Mouse (Mus musculus): Measurements from ENCODE around the gene Map2k4. TPM values are rescaled to one million over a fixed set of nuclear protein-coding genes. Genes with fewer than 3 reads are reported as not detected.
A peak's percentile ranks its signal among the peaks of the same experiment; 100 is the strongest.

Map2k4 gene
- polyA plus RNA-seq (2014; fragmentation: Nextera tagmentation; extraction: Ambion mirVana): 82.7 and 87.7 TPM in 2 replicates

DNA sequence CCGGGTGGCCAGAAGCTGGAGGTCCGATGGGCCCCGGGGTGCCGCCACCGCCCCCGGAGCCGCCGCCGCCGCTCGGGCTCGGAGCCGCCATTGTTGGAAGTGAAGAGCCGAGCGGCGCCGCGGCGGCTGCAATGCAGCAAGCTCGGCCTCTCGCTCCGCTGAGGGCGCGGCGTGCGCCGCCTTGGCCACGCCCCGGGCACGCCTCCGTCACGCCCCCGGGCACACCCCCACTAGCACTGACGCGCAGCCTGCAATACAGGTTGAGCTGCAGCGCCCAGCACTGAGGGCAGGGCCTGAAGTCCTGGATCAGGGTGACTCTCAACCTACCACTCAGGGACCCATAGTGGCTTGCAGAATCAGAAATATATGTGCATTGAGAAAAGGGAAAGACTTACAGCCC, at the start of gene Map2k4:
Gene Map2k4, minus strand, starts transcription at position 144 of the 400 bp plus-strand sequence.
- peak; percentile 96 for DNase-seq (ENCODE audit: low spot score)
- H3K4me2 ChIP-seq (replicated peaks; ENCODE audit: low read depth, low read length): peak within 1 kb of the TSS; percentile 68
- H3K9ac ChIP-seq (ENCODE audit: low read depth, low read length): peak within 1 kb of the TSS; percentile 98
- H3K27me3 ChIP-seq (ENCODE audit: control insufficient read depth, insufficient read depth, low read length): no peaks in the 10 kb centered on the region
- H3K36me3 ChIP-seq (ENCODE audit: control insufficient read depth, insufficient read depth, low read length): no peaks in the 10 kb centered on the region
- H3K4me1 ChIP-seq (replicated peaks; ENCODE audit: control insufficient read depth, insufficient read depth, low read length): no peaks in the 10 kb centered on the region; the same call in 1 of the 2 replicates
- peak within 1 kb of the TSS; percentile 89 for H3K27ac ChIP-seq (ENCODE audit: low read depth, low read length)
- H3K4me3 ChIP-seq (ENCODE audit: low read depth, low read length): peak within 1 kb of the TSS; percentile 94
- under 1% methylated on average over 23 of the region's 36 CpGs for WGBS
- peak; percentile 99 for ATAC-seq (ENCODE audit: low FRiP score)
- H3K9me3 ChIP-seq (ENCODE audit: control insufficient read depth, low read length): no peaks in the 10 kb centered on the region

DNA sequence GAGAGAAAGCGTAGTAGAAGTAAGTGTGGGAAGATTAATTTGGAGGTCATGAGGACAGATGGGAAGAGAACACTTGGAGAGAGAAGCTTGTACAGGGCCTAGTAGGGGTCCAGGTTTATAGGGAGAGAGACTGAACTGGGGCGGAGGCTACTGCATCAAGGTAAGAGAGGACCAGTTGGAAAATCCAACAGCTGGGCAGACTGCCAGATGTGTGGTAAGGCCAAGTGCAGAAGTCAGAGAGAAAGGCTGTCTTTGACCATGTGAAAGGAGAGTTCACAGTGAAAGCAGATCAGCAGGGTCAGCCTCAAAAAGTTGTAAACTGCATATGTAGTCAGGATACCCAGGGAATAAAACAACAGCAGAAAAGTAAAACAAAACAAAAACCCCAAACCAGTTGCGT, 36.5 kb upstream of the Map2k4 start:
- ATAC-seq (ENCODE audit: low FRiP score) (no peak), DNase-seq (ENCODE audit: low spot score) (no peak)
- WGBS: 94% methylated on average over 3 of the region's 3 CpGs
- peaks cover 4% of the 10 kb centered on the region; the same call in 1 of the 2 replicates for H3K36me3 ChIP-seq (ENCODE audit: control insufficient read depth, insufficient read depth, low read length)
- H3K27me3 ChIP-seq (ENCODE audit: control insufficient read depth, insufficient read depth, low read length): no peaks in the 10 kb centered on the region
- no peak overlapping the region for H3K4me3 ChIP-seq (ENCODE audit: low read depth, low read length)
- no peaks in the 10 kb centered on the region for H3K9me3 ChIP-seq (ENCODE audit: control insufficient read depth, low read length)
- H3K9ac ChIP-seq (ENCODE audit: low read depth, low read length): no peak overlapping the region
- no peaks in the 10 kb centered on the region for H3K4me1 ChIP-seq (replicated peaks; ENCODE audit: control insufficient read depth, insufficient read depth, low read length)
- H3K4me2 ChIP-seq (replicated peaks; ENCODE audit: low read depth, low read length): no peak overlapping the region
- no peak overlapping the region for H3K27ac ChIP-seq (ENCODE audit: low read depth, low read length)

DNA sequence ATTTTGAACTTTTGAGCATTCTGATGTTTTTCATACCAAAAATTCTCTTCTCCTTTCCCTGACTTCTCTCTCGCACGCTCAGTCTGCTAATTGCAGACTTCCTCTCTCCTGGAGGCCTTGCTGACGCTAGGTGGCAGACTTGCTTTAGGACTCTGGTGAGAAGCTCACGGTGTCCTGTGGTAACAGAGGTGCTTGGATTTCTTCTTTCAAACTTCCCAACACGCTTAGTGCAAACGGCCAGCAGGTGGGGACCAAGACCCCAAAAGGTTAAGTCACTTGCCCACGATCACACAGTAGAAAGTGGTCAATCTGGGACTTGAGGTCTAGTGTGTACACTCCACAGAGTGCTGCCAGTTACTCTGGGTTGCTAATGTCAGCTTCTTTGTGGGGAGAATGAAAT, 32.8 kb upstream of the Map2k4 start:
- H3K27me3 ChIP-seq (ENCODE audit: control insufficient read depth, insufficient read depth, low read length): no peaks in the 10 kb centered on the region
- peak; percentile 79 for DNase-seq (ENCODE audit: low spot score)
- H3K4me3 ChIP-seq (ENCODE audit: low read depth, low read length): no peak overlapping the region
- H3K36me3 ChIP-seq (ENCODE audit: control insufficient read depth, insufficient read depth, low read length): no peaks in the 10 kb centered on the region
- 18% methylated on average over 7 of the region's 7 CpGs for WGBS
- no peaks in the 10 kb centered on the region for H3K4me1 ChIP-seq (replicated peaks; ENCODE audit: control insufficient read depth, insufficient read depth, low read length)
- H3K9ac ChIP-seq (ENCODE audit: low read depth, low read length): no peak overlapping the region
- H3K9me3 ChIP-seq (ENCODE audit: control insufficient read depth, low read length): no peaks in the 10 kb centered on the region
- no peak overlapping the region for H3K27ac ChIP-seq (ENCODE audit: low read depth, low read length)
- ATAC-seq (ENCODE audit: low FRiP score): peak; percentile 73; the same call in 1 of the 2 replicates
- no peak overlapping the region for H3K4me2 ChIP-seq (replicated peaks; ENCODE audit: low read depth, low read length)

DNA sequence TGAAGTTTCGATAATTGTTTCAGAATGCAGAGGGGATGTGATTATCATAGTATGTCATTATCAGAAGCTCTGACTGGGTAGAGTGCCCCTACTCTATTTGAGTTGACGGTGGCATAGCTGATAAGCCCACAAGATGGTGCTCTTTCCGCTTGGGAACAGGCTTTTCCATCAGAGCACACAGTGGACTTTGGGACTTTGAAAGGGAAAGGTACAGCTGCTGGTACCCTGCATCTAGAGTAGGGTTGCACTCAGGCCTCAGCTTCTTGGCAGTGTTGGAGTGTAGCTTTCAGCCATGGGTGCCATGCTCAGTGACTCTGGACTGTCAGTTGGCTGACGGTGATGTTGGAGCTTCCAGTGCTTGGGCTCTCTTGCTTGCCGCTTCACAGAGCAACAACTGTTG, 32.2 kb upstream of the Map2k4 start:
- ATAC-seq (ENCODE audit: low FRiP score) (peak; percentile 45; the same call in 1 of the 2 replicates), DNase-seq (ENCODE audit: low spot score) (peak; percentile 54)
- Histone ChIP-seq H3K36me3 (ENCODE audit: control insufficient read depth, insufficient read depth, low read length) (no peaks in the 10 kb centered on the region), H3K9ac (ENCODE audit: low read depth, low read length) (no peak overlapping the region), H3K27me3 (ENCODE audit: control insufficient read depth, insufficient read depth, low read length) (no peaks in the 10 kb centered on the region), H3K27ac (ENCODE audit: low read depth, low read length) (no peak overlapping the region), H3K4me2 (replicated peaks; ENCODE audit: low read depth, low read length) (no peak overlapping the region), H3K4me1 (replicated peaks; ENCODE audit: control insufficient read depth, insufficient read depth, low read length) (no peaks in the 10 kb centered on the region), H3K9me3 (ENCODE audit: control insufficient read depth, low read length) (no peaks in the 10 kb centered on the region), H3K4me3 (ENCODE audit: low read depth, low read length) (no peak overlapping the region)
- WGBS: 74% methylated on average over 5 of the region's 5 CpGs

DNA sequence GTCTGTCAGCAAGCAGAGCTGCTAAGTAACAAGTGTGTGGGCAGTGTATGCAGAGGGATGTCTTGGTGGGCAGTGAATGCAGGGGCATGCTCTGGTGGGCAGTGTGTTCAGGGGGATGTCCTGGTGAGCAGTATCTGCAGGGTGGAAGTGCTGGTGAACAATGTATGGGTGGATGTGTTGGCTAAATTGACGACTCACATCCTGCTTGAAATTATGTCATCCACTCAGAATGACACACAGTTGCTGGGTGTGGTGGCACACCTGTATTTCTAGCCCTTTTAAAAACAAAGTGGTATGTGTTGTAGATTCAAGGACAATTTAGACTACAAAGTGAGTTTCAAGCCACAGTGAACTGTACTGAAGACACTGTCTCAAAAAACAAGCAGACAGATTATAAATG, 30.1 kb upstream of the Map2k4 start:
- 83% methylated on average over 1 of the region's 1 CpGs for WGBS
- H3K4me1 ChIP-seq (replicated peaks; ENCODE audit: control insufficient read depth, insufficient read depth, low read length): no peaks in the 10 kb centered on the region
- H3K27me3 ChIP-seq (ENCODE audit: control insufficient read depth, insufficient read depth, low read length): no peaks in the 10 kb centered on the region
- H3K36me3 ChIP-seq (ENCODE audit: control insufficient read depth, insufficient read depth, low read length): no peaks in the 10 kb centered on the region
- H3K4me3 ChIP-seq (ENCODE audit: low read depth, low read length): no peak overlapping the region
- no peak overlapping the region for H3K27ac ChIP-seq (ENCODE audit: low read depth, low read length)
- DNase-seq (ENCODE audit: low spot score) (no peak), ATAC-seq (ENCODE audit: low FRiP score) (no peak)
- no peaks in the 10 kb centered on the region for H3K9me3 ChIP-seq (ENCODE audit: control insufficient read depth, low read length)
- no peak overlapping the region for H3K9ac ChIP-seq (ENCODE audit: low read depth, low read length)
- H3K4me2 ChIP-seq (replicated peaks; ENCODE audit: low read depth, low read length): no peak overlapping the region

DNA sequence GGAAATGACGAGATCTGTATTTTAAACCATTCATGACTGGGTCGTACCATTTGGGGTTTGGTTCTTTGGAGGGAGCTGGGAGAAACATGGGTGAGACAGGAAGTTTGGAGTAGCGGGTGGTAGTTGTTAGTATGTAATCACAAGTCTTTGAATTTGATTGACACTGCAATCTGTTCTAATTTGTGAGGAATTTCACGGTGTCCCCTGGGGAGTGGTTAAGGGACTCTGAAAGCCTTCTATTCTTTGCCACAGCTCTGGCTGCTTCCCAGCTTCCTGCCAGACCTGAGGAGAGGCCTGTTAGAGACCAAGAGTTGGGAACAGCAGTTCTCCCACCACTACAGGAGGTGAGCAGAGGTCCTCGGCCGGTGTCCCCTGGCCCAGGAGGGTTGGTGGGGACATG, 28.1 kb upstream of the Map2k4 start:
- H3K27me3 ChIP-seq (ENCODE audit: control insufficient read depth, insufficient read depth, low read length): no peaks in the 10 kb centered on the region
- ATAC-seq (ENCODE audit: low FRiP score) (no peak), DNase-seq (ENCODE audit: low spot score) (peak; percentile 7)
- H3K4me1 ChIP-seq (replicated peaks; ENCODE audit: control insufficient read depth, insufficient read depth, low read length): no peaks in the 10 kb centered on the region
- H3K4me2 ChIP-seq (replicated peaks; ENCODE audit: low read depth, low read length): no peak overlapping the region
- no peak overlapping the region for H3K27ac ChIP-seq (ENCODE audit: low read depth, low read length)
- no peak overlapping the region for H3K9ac ChIP-seq (ENCODE audit: low read depth, low read length)
- 52% methylated on average over 6 of the region's 6 CpGs for WGBS
- H3K9me3 ChIP-seq (ENCODE audit: control insufficient read depth, low read length): no peaks in the 10 kb centered on the region
- H3K36me3 ChIP-seq (ENCODE audit: control insufficient read depth, insufficient read depth, low read length): no peaks in the 10 kb centered on the region
- no peak overlapping the region for H3K4me3 ChIP-seq (ENCODE audit: low read depth, low read length)

DNA sequence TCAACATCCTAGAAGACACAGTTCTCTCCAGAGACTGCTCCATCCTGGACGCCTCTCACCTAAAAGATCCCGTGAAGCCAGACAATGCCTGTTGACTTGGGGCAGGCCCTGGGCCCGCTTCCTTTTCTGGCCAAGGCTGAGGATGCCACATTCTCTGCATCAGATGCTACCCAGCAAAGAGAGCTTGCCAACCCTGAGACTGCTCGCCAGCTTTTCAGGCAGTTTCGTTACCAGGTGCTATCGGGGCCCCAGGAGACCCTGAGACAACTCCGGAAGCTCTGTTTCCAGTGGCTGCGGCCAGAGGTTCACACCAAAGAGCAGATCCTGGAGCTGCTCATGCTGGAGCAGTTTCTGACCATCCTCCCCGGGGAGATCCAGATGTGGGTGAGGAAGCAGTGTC, 26.3 kb upstream of the Map2k4 start:
- Histone ChIP-seq H3K9me3 (ENCODE audit: control insufficient read depth, low read length) (no peaks in the 10 kb centered on the region), H3K36me3 (ENCODE audit: control insufficient read depth, insufficient read depth, low read length) (no peaks in the 10 kb centered on the region), H3K4me1 (replicated peaks; ENCODE audit: control insufficient read depth, insufficient read depth, low read length) (no peaks in the 10 kb centered on the region), H3K4me3 (ENCODE audit: low read depth, low read length) (no peak overlapping the region), H3K9ac (ENCODE audit: low read depth, low read length) (no peak overlapping the region), H3K27ac (ENCODE audit: low read depth, low read length) (no peak overlapping the region), H3K4me2 (replicated peaks; ENCODE audit: low read depth, low read length) (no peak overlapping the region), H3K27me3 (ENCODE audit: control insufficient read depth, insufficient read depth, low read length) (no peaks in the 10 kb centered on the region)
- WGBS: 95% methylated on average over 9 of the region's 9 CpGs
- ATAC-seq (ENCODE audit: low FRiP score) (no peak), DNase-seq (ENCODE audit: low spot score) (no peak)

DNA sequence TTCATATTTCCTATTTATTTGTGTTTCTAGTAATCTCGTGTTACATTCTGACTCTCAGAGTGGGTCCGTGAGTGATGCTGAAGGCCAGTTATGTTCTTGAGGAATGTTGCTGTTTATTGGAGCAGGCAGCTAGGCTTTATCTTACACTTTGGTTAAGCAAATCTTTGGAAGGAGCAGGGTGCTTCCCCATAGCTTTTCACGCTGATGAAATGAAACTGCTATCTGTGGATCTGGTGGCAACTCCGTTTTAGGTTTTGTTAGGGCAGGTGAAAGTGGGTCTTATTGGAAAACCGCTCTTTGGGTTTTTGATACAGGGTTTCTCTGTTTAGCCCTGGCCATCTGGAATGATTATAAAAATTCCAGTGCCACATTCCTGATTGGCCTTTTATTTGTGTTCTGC, 24.0 kb upstream of the Map2k4 start:
- H3K4me1 ChIP-seq (replicated peaks; ENCODE audit: control insufficient read depth, insufficient read depth, low read length): no peaks in the 10 kb centered on the region
- no peak overlapping the region for H3K9ac ChIP-seq (ENCODE audit: low read depth, low read length)
- no peaks in the 10 kb centered on the region for H3K9me3 ChIP-seq (ENCODE audit: control insufficient read depth, low read length)
- DNase-seq (ENCODE audit: low spot score) (no peak), ATAC-seq (ENCODE audit: low FRiP score) (no peak)
- no peaks in the 10 kb centered on the region for H3K36me3 ChIP-seq (ENCODE audit: control insufficient read depth, insufficient read depth, low read length)
- H3K27ac ChIP-seq (ENCODE audit: low read depth, low read length): no peak overlapping the region
- no peak overlapping the region for H3K4me2 ChIP-seq (replicated peaks; ENCODE audit: low read depth, low read length)
- WGBS: 22% methylated on average over 5 of the region's 5 CpGs
- no peaks in the 10 kb centered on the region for H3K27me3 ChIP-seq (ENCODE audit: control insufficient read depth, insufficient read depth, low read length)
- H3K4me3 ChIP-seq (ENCODE audit: low read depth, low read length): no peak overlapping the region

DNA sequence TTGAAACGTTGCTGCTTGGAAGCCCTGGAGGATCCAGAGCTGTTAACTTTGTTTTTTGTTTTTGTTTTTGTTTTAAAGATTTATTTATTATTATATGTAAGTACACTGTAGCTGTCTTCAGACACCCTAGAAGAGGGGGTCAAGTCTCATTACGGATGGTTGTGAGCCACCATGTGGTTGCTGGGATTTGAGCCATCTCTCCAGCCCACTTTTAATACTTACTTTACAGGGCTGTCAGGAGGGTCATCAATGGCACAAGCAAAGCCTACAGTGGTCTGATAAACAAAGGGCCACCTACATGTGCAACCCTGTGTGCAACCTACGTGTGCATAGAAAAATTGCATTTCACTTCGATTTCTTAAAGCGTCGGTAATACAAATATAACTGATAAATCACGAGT, 19.5 kb upstream of the Map2k4 start:
- H3K4me2 ChIP-seq (replicated peaks; ENCODE audit: low read depth, low read length): peak overlapping the region; percentile 56
- H3K36me3 ChIP-seq (ENCODE audit: control insufficient read depth, insufficient read depth, low read length): no peaks in the 10 kb centered on the region
- peak overlapping the region; percentile 54 for H3K9ac ChIP-seq (ENCODE audit: low read depth, low read length)
- H3K4me1 ChIP-seq (replicated peaks; ENCODE audit: control insufficient read depth, insufficient read depth, low read length): no peaks in the 10 kb centered on the region
- no peak for DNase-seq (ENCODE audit: low spot score)
- 46% methylated on average over 7 of the region's 7 CpGs for WGBS
- H3K9me3 ChIP-seq (ENCODE audit: control insufficient read depth, low read length): no peaks in the 10 kb centered on the region
- H3K27me3 ChIP-seq (ENCODE audit: control insufficient read depth, insufficient read depth, low read length): no peaks in the 10 kb centered on the region
- H3K27ac ChIP-seq (ENCODE audit: low read depth, low read length): peak overlapping the region; percentile 81
- peak; percentile 44 for ATAC-seq (ENCODE audit: low FRiP score)
- peak overlapping the region; percentile 80 for H3K4me3 ChIP-seq (ENCODE audit: low read depth, low read length)

Data from hindbrain, embryonic 11.5 days (tissue).